Mouse (Mus musculus) intestine, embryonic 15.5 days (tissue): ENCODE results near the gene Lmf1. TPM values are rescaled to one million over a fixed set of nuclear protein-coding genes. Genes with fewer than 3 reads are reported as not detected.

Experiments used
- ATAC-seq: fragments of 200-750 bp; cut with Nextera tagmentation; 2 replicates; pipeline ENCODE4 v1.8.0; 2017; ENCODE audit warnings: moderate TSS enrichment, moderate library complexity
- H3K27ac ChIP-seq: fragments of 300-500 bp; sonication (generic); 2 replicates; pipeline ENCODE4 v1.5.1; 2015; ENCODE audit warnings: mild to moderate bottlenecking, inconsistent platforms
- H3K27me3 ChIP-seq: fragments of 300-500 bp; sonication (generic); replicated peaks from 2 replicates; pipeline ENCODE4 v1.6.1; 2015; ENCODE audit warnings: inconsistent platforms
- H3K36me3 ChIP-seq: fragments of 300-500 bp; sonication (generic); 2 replicates; pipeline ENCODE4 v1.6.1; 2015; ENCODE audit warnings: inconsistent platforms
- H3K4me1 ChIP-seq: fragments of 300-500 bp; sonication (generic); replicated peaks from 2 replicates; pipeline ENCODE4 v1.6.1; 2015; ENCODE audit warnings: inconsistent platforms
- H3K4me2 ChIP-seq: fragments of 300-500 bp; sonication (generic); replicated peaks from 2 replicates; pipeline ENCODE4 v1.6.1; 2015; ENCODE audit warnings: mild to moderate bottlenecking, inconsistent platforms
- H3K4me3 ChIP-seq: fragments of 300-500 bp; sonication (generic); replicated peaks from 2 replicates; pipeline ENCODE4 v1.5.1; 2015; ENCODE audit warnings: inconsistent platforms
- H3K9ac ChIP-seq: fragments of 300-500 bp; sonication (generic); 2 replicates; pipeline ENCODE4 v1.6.1; 2015; ENCODE audit warnings: inconsistent platforms
- H3K9me3 ChIP-seq: fragments of 300-500 bp; sonication (generic); 2 replicates; pipeline ENCODE4 v1.6.1; 2016; ENCODE audit warnings: inconsistent platforms
- WGBS: fragments of 180-500 bp; shearing (Covaris S2); methylation state at CpG from one replicate; pipeline ENCODE4 v1.1.7; 2015; 5-methylcytosine and 5-hydroxymethylcytosine counted together
- polyA plus RNA-seq: library from polyadenylated mRNA; unstranded; fragments of >200 nt; fragmentation: Nextera tagmentation; extraction: Ambion mirVana; gene quantifications from 2 replicates; pipeline ENCODE4 v1.2.1, GENCODE M21; 2015

The Lmf1 gene
- polyA plus RNA-seq, 1 experiment from 2014 or later: 33.0 TPM

DNA sequence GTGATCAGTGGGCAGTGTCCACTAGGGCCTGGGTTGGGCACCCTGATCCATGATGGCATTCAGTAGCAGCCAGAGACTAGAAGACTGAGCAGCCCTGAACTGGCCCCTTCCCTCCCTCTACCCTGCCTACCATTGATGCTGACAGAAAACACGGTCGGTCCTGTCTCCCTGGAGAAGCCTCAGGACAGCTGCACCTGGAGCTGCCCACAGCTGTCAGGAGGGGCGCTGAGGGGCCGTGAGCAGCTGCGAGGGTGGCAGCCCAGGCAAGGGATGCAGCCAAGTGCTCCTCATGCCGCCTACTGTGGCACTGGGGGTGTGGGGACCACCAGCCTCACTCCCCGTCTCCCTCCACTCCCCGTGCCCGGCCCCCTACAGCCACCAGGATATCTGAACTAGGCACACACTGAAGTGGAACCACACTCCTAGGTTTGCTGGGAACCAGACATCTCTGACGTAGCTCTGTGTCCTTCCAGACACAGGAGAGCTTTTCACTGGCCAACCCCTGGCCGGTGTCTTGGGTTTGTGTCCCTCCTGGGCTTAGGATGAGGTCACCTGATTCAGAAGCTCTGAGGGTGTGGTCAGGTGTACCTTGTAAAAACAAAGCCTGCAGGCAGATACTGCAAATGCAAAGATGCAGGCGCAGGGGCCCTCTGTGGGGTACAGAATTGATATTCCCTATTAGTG, 77.4 kb downstream of the Lmf1 start:
- WGBS: 53% methylated on average over 12 of the region's 12 CpGs
- Histone ChIP-seq H3K9me3 (no peaks in the 10 kb centered on the region), H3K4me2 (no peak overlapping the region), H3K36me3 (no peaks in the 10 kb centered on the region), H3K27me3 (no peaks in the 10 kb centered on the region), H3K4me3 (no peak overlapping the region), H3K4me1 (peaks cover 15% of the 10 kb centered on the region), H3K27ac (peak overlapping the region; percentile 23; the same call in 1 of the 2 replicates), H3K9ac (no peak overlapping the region)
- ATAC-seq: peak; percentile 70

DNA sequence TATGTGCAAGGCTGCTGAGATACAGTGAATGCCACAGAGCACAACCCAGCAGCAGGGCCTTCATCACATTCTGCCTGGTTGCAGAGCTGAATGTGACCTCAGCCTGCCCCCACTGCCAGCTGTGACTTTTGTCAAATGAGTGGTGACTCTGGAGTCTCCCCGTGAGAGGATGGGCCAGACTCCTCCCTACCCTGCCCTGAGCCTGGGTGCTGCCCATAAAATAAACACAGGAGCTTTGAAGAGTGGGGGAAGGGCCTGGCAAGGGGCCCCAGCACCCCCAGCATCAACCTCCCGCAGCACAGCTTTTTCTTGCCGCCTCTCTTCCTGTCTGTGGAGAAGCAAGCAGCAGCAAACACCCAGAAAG, 77.9 kb downstream of the Lmf1 start:
- peak; percentile 71 for ATAC-seq
- Histone ChIP-seq H3K4me3 (no peak overlapping the region), H3K4me2 (no peak overlapping the region), H3K27me3 (no peaks in the 10 kb centered on the region), H3K36me3 (no peaks in the 10 kb centered on the region), H3K9me3 (no peaks in the 10 kb centered on the region), H3K4me1 (peaks cover 15% of the 10 kb centered on the region), H3K27ac (peak overlapping the region; percentile 23), H3K9ac (no peak overlapping the region)
- 11% methylated on average over 3 of the region's 3 CpGs for WGBS

DNA sequence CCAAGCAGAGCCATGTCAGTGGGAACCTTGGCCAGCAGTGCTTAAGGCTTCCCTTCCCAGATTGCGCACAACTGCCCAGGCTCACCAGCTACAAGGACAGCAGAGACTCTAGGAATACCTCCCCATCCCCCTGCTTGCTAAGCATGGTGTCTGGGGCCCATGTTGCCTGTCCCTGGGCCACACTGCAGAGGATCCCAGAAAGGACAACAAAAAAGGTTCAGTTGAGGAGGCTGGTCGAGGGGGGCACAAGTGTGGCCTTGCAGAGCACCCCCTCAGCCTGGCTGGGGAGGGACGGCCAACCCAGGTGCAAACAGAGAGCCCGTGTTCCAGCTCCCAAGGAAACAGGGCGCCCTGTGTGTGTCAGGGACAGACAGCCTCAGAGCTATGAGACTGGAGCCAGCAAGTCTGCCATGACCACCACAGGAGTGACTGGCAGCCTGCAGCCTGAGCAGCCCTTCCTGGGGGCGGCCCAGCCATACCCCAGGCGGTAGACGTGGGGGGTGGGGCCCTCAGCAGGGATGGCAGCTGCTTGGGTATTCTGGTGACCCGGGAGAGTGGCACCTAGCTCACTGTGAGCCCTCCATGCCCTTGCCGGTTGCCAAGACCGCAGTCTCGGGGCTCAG, 84.4 kb downstream of the Lmf1 start:
- H3K9ac ChIP-seq: no peak overlapping the region
- ATAC-seq: peak; percentile 8; the same call in 1 of the 2 replicates

DNA sequence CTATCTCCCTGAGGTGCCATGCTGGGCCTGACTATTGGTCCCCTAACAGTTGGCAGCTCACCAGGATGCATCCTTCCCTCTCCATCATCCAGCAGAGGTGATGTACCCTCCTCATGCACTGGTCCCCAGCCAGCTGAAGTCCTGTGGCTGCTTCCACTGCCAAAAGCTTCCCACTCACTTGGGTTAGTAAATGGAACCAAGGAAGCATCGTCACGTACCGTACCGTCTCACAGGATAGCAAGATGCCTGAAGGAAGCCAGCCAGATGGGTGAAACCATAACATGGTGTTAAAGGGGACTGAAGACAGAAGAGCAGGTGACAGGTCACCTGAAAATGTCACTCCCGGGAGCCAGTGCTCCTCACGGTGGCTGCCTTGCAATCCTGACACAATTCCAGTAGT, 86.6 kb downstream of the Lmf1 start:
- no peak overlapping the region for H3K27ac ChIP-seq
- no peaks in the 10 kb centered on the region for H3K36me3 ChIP-seq
- no peaks in the 10 kb centered on the region for H3K9me3 ChIP-seq
- H3K4me3 ChIP-seq: no peak overlapping the region
- H3K27me3 ChIP-seq: no peaks in the 10 kb centered on the region
- no peak overlapping the region for H3K4me2 ChIP-seq
- no peak overlapping the region for H3K9ac ChIP-seq
- 87% methylated on average over 6 of the region's 6 CpGs for WGBS
- no peak for ATAC-seq
- no peaks in the 10 kb centered on the region for H3K4me1 ChIP-seq

More for the DNA sequence above, 84.4 kb downstream of the Lmf1 start:
- Histone ChIP-seq H3K27ac (no peak overlapping the region), H3K36me3 (no peaks in the 10 kb centered on the region), H3K9me3 (no peaks in the 10 kb centered on the region), H3K27me3 (no peaks in the 10 kb centered on the region), H3K4me3 (no peak overlapping the region), H3K4me1 (no peaks in the 10 kb centered on the region), H3K4me2 (no peak overlapping the region)
- 46% methylated on average over 12 of the region's 12 CpGs for whole genome bisulfite sequencing

DNA sequence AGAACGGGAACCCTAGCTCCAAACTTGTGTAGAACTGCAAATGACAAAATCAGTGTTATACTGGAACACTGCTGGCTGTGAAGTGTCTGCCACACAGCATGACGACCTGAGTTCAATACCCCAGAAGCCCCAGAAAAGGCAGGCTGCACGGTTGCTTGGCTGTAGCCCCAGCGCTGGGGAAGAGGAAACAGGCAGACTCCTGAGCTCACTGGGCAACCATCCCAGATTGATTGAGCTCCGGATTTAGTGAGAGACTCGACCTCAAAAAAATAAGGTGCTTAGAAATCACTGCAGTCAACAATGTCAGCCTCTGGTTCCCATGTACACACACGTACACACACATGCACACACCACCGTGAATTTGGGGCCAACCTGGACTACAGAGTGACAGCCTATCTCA, 87.0 kb downstream of the Lmf1 start:
- Histone ChIP-seq H3K9me3 (no peaks in the 10 kb centered on the region), H3K9ac (no peak overlapping the region), H3K4me1 (no peaks in the 10 kb centered on the region), H3K27me3 (no peaks in the 10 kb centered on the region), H3K36me3 (no peaks in the 10 kb centered on the region), H3K27ac (no peak overlapping the region), H3K4me3 (no peak overlapping the region), H3K4me2 (no peak overlapping the region)
- WGBS: 65% methylated on average over 8 of the region's 8 CpGs
- ATAC-seq: no peak

DNA sequence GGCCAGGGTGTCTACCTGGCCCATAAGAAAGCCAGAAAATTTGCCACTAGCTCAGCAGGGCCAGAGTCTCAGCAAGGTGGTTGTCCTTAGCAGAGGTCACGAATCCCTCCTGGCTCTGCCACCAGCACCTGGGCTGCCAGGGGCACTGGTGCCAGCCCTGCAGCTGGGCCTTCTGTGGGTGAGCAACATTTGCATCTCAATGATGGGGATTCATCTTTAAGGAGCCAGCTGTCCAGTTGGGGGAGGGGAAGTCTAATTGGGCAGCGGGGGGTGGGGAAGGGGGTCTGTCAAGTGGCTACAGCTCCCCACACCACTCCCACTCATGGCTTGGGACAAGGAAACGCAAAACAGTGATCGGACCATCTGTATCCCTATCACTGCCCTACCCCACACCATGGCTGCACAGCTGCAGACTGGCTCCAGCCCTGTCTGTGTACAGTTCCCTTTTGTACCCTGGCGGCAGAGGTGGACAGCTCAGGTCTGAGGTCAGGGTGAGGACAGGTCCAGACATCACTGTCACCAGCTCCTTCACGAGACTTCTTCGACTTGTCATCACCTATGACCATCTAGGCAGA, 89.7 kb downstream of the Lmf1 start:
- WGBS: 81% methylated on average over 7 of the region's 7 CpGs
- H3K9me3 ChIP-seq: no peaks in the 10 kb centered on the region
- no peaks in the 10 kb centered on the region for H3K36me3 ChIP-seq
- H3K4me1 ChIP-seq: no peaks in the 10 kb centered on the region
- no peak overlapping the region for H3K9ac ChIP-seq
- H3K27ac ChIP-seq: no peak overlapping the region
- no peak overlapping the region for H3K4me2 ChIP-seq
- H3K4me3 ChIP-seq: no peak overlapping the region
- H3K27me3 ChIP-seq: no peaks in the 10 kb centered on the region
- no peak for ATAC-seq

DNA sequence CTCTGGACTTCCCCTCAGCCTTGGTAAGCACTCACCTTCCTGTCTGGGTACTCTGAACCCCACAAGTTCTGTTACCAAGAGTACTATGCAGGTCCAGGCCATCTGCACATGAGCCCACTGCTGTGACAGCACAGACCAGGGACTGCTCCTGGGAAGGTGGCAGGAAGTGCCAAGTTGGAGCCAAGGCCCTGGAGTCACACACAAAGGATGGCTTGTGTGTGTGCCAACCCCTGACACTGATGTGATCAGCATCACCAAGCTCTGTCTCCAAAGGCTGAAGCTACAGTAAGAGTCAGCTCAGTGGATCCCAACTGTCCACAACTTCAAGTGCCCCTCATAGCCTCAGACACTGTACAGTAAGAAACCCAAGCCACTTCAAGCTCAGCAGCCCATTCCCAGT, 94.1 kb downstream of the Lmf1 start:
- Histone ChIP-seq H3K4me2 (no peak overlapping the region), H3K4me3 (no peak overlapping the region), H3K27me3 (no peaks in the 10 kb centered on the region), H3K4me1 (no peaks in the 10 kb centered on the region), H3K9me3 (peaks cover 5% of the 10 kb centered on the region; the same call in 1 of the 2 replicates), H3K36me3 (no peaks in the 10 kb centered on the region), H3K9ac (no peak overlapping the region), H3K27ac (no peak overlapping the region)
- no peak for ATAC-seq

- no peaks in the 10 kb centered on the region for H3K27me3 ChIP-seq
- ATAC-seq: no peak
- peaks cover 5% of the 10 kb centered on the region; the same call in 1 of the 2 replicates for H3K9me3 ChIP-seq
- no peak overlapping the region for H3K9ac ChIP-seq
- no peak overlapping the region for H3K27ac ChIP-seq
- WGBS: 73% methylated on average over 6 of the region's 6 CpGs
- H3K4me1 ChIP-seq: no peaks in the 10 kb centered on the region
- H3K4me3 ChIP-seq: no peak overlapping the region
- H3K4me2 ChIP-seq: no peak overlapping the region
- H3K36me3 ChIP-seq: no peaks in the 10 kb centered on the region
These were observed 99.1 kb downstream of the Lmf1 start for GRCm38 (mm10) chr17:25677969-25678368.

GRCm38 (mm10) chr17:25679818-25680217, 100.9 kb downstream of the Lmf1 start:
- H3K4me2 ChIP-seq: no peak overlapping the region
- H3K9me3 ChIP-seq: peaks cover 5% of the 10 kb centered on the region; the same call in 1 of the 2 replicates
- no peak overlapping the region for H3K27ac ChIP-seq
- H3K36me3 ChIP-seq: no peaks in the 10 kb centered on the region
- no peak for ATAC-seq
- no peak overlapping the region for H3K4me3 ChIP-seq
- H3K27me3 ChIP-seq: no peaks in the 10 kb centered on the region
- 17% methylated on average over 5 of the region's 5 CpGs for WGBS
- H3K4me1 ChIP-seq: no peaks in the 10 kb centered on the region
- H3K9ac ChIP-seq: no peak overlapping the region

GRCm38 (mm10) chr17:25681636-25682035, 102.8 kb downstream of the Lmf1 start:
- no peaks in the 10 kb centered on the region for H3K4me1 ChIP-seq
- H3K4me3 ChIP-seq: no peak overlapping the region
- no peaks in the 10 kb centered on the region for H3K36me3 ChIP-seq
- ATAC-seq: no peak
- H3K9me3 ChIP-seq: peaks cover 1% of the 10 kb centered on the region; the same call in 1 of the 2 replicates
- WGBS: 84% methylated on average over 4 of the region's 4 CpGs
- H3K27me3 ChIP-seq: no peaks in the 10 kb centered on the region
- H3K27ac ChIP-seq: no peak overlapping the region
- no peak overlapping the region for H3K9ac ChIP-seq
- H3K4me2 ChIP-seq: no peak overlapping the region

- no peak for ATAC-seq
- Histone ChIP-seq H3K9me3 (no peaks in the 10 kb centered on the region), H3K27ac (no peak overlapping the region), H3K4me3 (no peak overlapping the region), H3K4me1 (no peaks in the 10 kb centered on the region), H3K36me3 (no peaks in the 10 kb centered on the region), H3K27me3 (0 out of 2 replicates have a peak, but pooled peaks cover 3% of the 10 kb centered on the region), H3K9ac (no peak overlapping the region), H3K4me2 (no peak overlapping the region)
- 45% methylated on average over 7 of the region's 7 CpGs for WGBS
These were observed 107.4 kb downstream of the Lmf1 start for GRCm38 (mm10) chr17:25686323-25686722.

DNA sequence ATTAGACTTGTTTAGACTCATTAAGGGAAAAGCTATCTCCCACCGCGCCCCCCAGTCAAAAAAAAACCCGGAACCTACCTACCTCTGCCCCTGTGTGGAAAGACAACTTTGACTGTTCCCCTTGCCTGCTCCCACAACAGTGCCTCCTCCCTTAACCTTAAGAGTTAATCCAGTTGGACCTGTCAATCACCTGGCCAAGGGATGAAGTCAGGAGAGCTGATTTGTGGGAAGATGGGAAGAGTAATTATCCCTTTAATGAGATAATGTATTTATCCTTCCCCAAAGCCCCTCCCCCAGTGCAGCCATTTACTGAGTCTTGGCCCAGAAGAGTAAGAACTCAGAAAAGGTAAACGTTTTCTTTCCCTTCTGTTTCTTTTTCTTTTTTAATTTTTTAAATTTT, 110.0 kb downstream of the Lmf1 start:
- no peak overlapping the region for H3K9ac ChIP-seq
- no peaks in the 10 kb centered on the region for H3K36me3 ChIP-seq
- H3K9me3 ChIP-seq: no peaks in the 10 kb centered on the region
- no peak overlapping the region for H3K4me3 ChIP-seq
- WGBS: 84% methylated on average over 4 of the region's 4 CpGs
- 0 out of 2 replicates have a peak, but pooled peaks cover 3% of the 10 kb centered on the region for H3K27me3 ChIP-seq
- no peak overlapping the region for H3K4me2 ChIP-seq
- H3K4me1 ChIP-seq: no peaks in the 10 kb centered on the region
- no peak overlapping the region for H3K27ac ChIP-seq
- ATAC-seq: no peak

- Histone ChIP-seq H3K27ac (no peak overlapping the region), H3K4me3 (no peak overlapping the region), H3K36me3 (no peaks in the 10 kb centered on the region), H3K4me2 (no peak overlapping the region), H3K9me3 (no peaks in the 10 kb centered on the region), H3K9ac (no peak overlapping the region), H3K27me3 (no peaks in the 10 kb centered on the region), H3K4me1 (no peaks in the 10 kb centered on the region)
- 38% methylated on average over 1 of the region's 1 CpGs for WGBS
- ATAC-seq: no peak
These were observed 117.4 kb downstream of the Lmf1 start for GRCm38 (mm10) chr17:25696263-25696662.
